Mouse (Mus musculus): Measurements from ENCODE around the gene Sprr2j-ps. TPM values are rescaled to one million over a fixed set of nuclear protein-coding genes. Genes with fewer than 3 reads are reported as not detected.

The Sprr2j-ps gene
- polyA plus RNA-seq, 1 experiment from 2014 or later, result not detected

DNA sequence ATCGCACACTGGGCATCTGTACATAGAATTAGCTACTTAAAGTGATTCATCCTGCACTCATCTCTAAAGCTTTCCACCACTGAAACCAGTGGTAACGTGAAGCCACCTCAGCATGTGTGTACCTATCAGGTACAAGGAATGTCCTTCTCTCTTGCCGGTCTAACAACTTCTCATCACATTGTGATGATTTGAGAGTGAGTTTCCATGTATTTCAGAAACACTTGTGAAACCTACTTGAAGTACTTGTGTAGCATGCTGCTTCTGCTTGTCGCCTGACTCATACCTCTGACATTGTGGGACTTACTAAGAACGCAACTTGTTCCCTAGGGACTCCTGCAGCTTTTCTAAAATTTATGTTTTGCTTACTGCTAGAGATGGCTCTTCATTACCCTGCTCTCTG is 37.3 kb downstream of the Sprr2j-ps start:
- 62% methylated on average over 5 of the region's 5 CpGs for WGBS
- Histone ChIP-seq H3K4me2 (ENCODE audit: low read depth, low read length) (no peak overlapping the region), H3K27me3 (ENCODE audit: control insufficient read depth, insufficient read depth, low read depth, low read length) (no peaks in the 10 kb centered on the region), H3K36me3 (ENCODE audit: control insufficient read depth, insufficient read depth, low read length) (no peaks in the 10 kb centered on the region), H3K9me3 (ENCODE audit: control insufficient read depth, low read length) (no peaks in the 10 kb centered on the region), H3K9ac (ENCODE audit: low read length) (no peak overlapping the region), H3K27ac (ENCODE audit: low read length) (no peak overlapping the region), H3K4me1 (replicated peaks; ENCODE audit: control insufficient read depth, insufficient read depth, low read length) (no peaks in the 10 kb centered on the region), H3K4me3 (ENCODE audit: low read length) (no peak overlapping the region)
- no peak for ATAC-seq (ENCODE audit: low read depth)

DNA sequence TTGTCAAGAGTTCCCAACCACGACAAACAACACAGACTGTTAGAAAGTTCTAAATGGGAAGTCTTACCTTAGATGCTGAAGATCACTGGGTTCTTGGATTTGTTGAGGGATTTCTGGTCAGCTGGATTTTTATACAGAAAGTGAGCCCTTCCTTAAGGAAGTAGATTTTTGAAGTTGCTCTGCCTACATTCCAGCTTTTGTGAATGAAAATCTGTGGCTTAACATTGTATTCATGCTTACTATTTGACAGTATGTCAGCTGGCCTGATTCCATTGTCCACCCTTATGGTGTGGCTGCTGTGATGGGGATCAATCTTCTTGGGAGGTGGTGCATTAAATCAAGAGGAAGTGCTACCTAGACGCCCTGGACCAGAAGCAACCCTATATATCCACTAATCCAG is 40.7 kb downstream of the Sprr2j-ps start, which contains the start of gene Sprr3:
Gene Sprr3, minus strand, starts transcription at position 101 of the 400 bp plus-strand sequence.
- Histone ChIP-seq H3K4me1 (replicated peaks; ENCODE audit: control insufficient read depth, insufficient read depth, low read length) (no peaks in the 10 kb centered on the region), H3K4me2 (ENCODE audit: low read depth, low read length) (no peak within 1 kb of the TSS), H3K27ac (ENCODE audit: low read length) (no peak within 1 kb of the TSS), H3K9me3 (ENCODE audit: control insufficient read depth, low read length) (no peaks in the 10 kb centered on the region), H3K36me3 (ENCODE audit: control insufficient read depth, insufficient read depth, low read length) (no peaks in the 10 kb centered on the region), H3K4me3 (ENCODE audit: low read length) (no peak within 1 kb of the TSS), H3K27me3 (ENCODE audit: control insufficient read depth, insufficient read depth, low read depth, low read length) (no peaks in the 10 kb centered on the region), H3K9ac (ENCODE audit: low read length) (no peak within 1 kb of the TSS)
- WGBS, result 56% methylated on average over 2 of the region's 2 CpGs
- no peak for ATAC-seq (ENCODE audit: low read depth)

DNA sequence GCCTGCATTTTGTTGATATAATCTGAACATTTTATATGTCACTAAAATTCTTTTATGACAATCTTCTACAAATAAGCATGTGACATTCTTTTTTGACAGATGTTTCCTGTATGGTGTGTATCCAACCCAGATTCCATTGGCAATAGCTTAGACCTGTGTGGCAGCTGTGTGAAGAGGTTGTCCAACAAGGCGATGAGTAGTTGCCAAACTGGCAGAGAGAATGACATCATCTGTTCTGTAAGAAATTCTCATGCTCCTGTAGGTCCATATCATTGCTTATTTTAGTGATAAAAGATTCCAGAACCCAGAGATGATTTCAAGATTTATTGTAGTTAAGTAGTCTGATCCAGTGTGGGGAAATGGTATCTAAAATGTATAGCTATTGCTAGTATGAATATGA is 48.7 kb downstream of the Sprr2j-ps start:
- no peaks in the 10 kb centered on the region for H3K36me3 ChIP-seq (ENCODE audit: control insufficient read depth, insufficient read depth, low read length)
- H3K9ac ChIP-seq (ENCODE audit: low read length), result no peak overlapping the region
- no peak for ATAC-seq (ENCODE audit: low read depth)
- H3K9me3 ChIP-seq (ENCODE audit: control insufficient read depth, low read length), result no peaks in the 10 kb centered on the region
- no peak overlapping the region for H3K27ac ChIP-seq (ENCODE audit: low read length)
- H3K4me1 ChIP-seq (replicated peaks; ENCODE audit: control insufficient read depth, insufficient read depth, low read length), result no peaks in the 10 kb centered on the region
- H3K4me3 ChIP-seq (ENCODE audit: low read length), result no peak overlapping the region
- 68% methylated on average over 1 of the region's 1 CpGs for WGBS
- no peaks in the 10 kb centered on the region for H3K27me3 ChIP-seq (ENCODE audit: control insufficient read depth, insufficient read depth, low read depth, low read length)
- H3K4me2 ChIP-seq (ENCODE audit: low read depth, low read length), result no peak overlapping the region

DNA sequence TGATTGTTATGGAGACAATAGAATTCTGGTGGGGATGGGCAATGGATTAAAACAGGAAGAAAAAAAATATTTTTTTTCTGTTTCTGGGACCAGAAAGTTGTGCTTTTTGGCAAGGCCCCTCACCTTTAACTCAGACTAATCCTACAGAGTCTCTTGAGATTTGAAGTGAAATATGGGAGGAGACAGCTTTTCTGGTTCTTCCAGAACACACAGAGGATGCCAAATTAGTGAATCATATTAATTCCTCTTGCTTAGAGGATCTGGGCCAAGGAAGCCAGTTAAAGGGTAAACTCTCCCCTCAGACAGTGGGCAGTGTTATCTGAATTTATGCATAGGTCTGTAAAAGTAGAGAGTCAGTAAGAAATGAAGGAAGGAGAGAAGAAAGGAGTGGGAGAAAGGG is 49.5 kb downstream of the Sprr2j-ps start:
- Histone ChIP-seq H3K4me1 (replicated peaks; ENCODE audit: control insufficient read depth, insufficient read depth, low read length) (no peaks in the 10 kb centered on the region), H3K9me3 (ENCODE audit: control insufficient read depth, low read length) (no peaks in the 10 kb centered on the region), H3K4me2 (ENCODE audit: low read depth, low read length) (no peak overlapping the region), H3K9ac (ENCODE audit: low read length) (no peak overlapping the region), H3K36me3 (ENCODE audit: control insufficient read depth, insufficient read depth, low read length) (no peaks in the 10 kb centered on the region), H3K27me3 (ENCODE audit: control insufficient read depth, insufficient read depth, low read depth, low read length) (no peaks in the 10 kb centered on the region), H3K27ac (ENCODE audit: low read length) (no peak overlapping the region), H3K4me3 (ENCODE audit: low read length) (no peak overlapping the region)
- no peak for ATAC-seq (ENCODE audit: low read depth)

Other genes starting within 250 kb of the Sprr2j-ps start
- 0.29 TPM in 1 of 2 replicates, not detected in the other for gene Sprr2a1, start 202.3 kb upstream of the Sprr2j-ps start, polyA plus RNA-seq (2015; fragmentation: Nextera tagmentation; extraction: Ambion mirVana)
- gene Sprr2a2, start 202.2 kb upstream of the Sprr2j-ps start, polyA plus RNA-seq (2015; fragmentation: Nextera tagmentation; extraction: Ambion mirVana), result 3.2 and 14.3 TPM in 2 replicates
- 0.34 and 0.84 TPM in 2 replicates for gene Sprr2a3, start 132.7 kb upstream of the Sprr2j-ps start, polyA plus RNA-seq (2015; fragmentation: Nextera tagmentation; extraction: Ambion mirVana)
- gene Sprr2b, start 101.5 kb upstream of the Sprr2j-ps start, polyA plus RNA-seq (2015; fragmentation: Nextera tagmentation; extraction: Ambion mirVana), result not detected in 2 replicates
- gene Sprr2d, start 78.9 kb upstream of the Sprr2j-ps start, polyA plus RNA-seq (2015; fragmentation: Nextera tagmentation; extraction: Ambion mirVana), result not detected in 2 replicates
- gene Sprr2e, start 65.9 kb upstream of the Sprr2j-ps start, polyA plus RNA-seq (2015; fragmentation: Nextera tagmentation; extraction: Ambion mirVana), result not detected in 2 replicates
- gene Sprr2f, start 52.9 kb upstream of the Sprr2j-ps start, polyA plus RNA-seq (2015; fragmentation: Nextera tagmentation; extraction: Ambion mirVana), result not detected in 2 replicates
- gene Sprr2h, start 32.4 kb upstream of the Sprr2j-ps start, polyA plus RNA-seq (2015; fragmentation: Nextera tagmentation; extraction: Ambion mirVana), result not detected in 2 replicates
- gene Sprr2i, start 10.1 kb upstream of the Sprr2j-ps start, polyA plus RNA-seq (2015; fragmentation: Nextera tagmentation; extraction: Ambion mirVana), result not detected in 2 replicates
- gene Gm9774, start 11.3 kb downstream of the Sprr2j-ps start, polyA plus RNA-seq (2015; fragmentation: Nextera tagmentation; extraction: Ambion mirVana), result 7.8 and 10.3 TPM in 2 replicates
- gene Sprr2k, start 14.5 kb downstream of the Sprr2j-ps start, polyA plus RNA-seq (2015; fragmentation: Nextera tagmentation; extraction: Ambion mirVana), result not detected in 2 replicates
- gene Sprr1b, start 20.7 kb downstream of the Sprr2j-ps start, polyA plus RNA-seq (2015; fragmentation: Nextera tagmentation; extraction: Ambion mirVana), result 0.79 TPM in 1 of 2 replicates, not detected in the other
- not detected in 2 replicates for gene Sprr3, start 40.6 kb downstream of the Sprr2j-ps start, polyA plus RNA-seq (2015; fragmentation: Nextera tagmentation; extraction: Ambion mirVana)
- 0.97 and 2.8 TPM in 2 replicates for gene Sprr1a, start 67.8 kb downstream of the Sprr2j-ps start, polyA plus RNA-seq (2015; fragmentation: Nextera tagmentation; extraction: Ambion mirVana)
- not detected in 2 replicates for gene Sprr4, start 82.4 kb downstream of the Sprr2j-ps start, polyA plus RNA-seq (2015; fragmentation: Nextera tagmentation; extraction: Ambion mirVana)
- not detected in 2 replicates for gene 2310046K23Rik, start 116.4 kb downstream of the Sprr2j-ps start, polyA plus RNA-seq (2015; fragmentation: Nextera tagmentation; extraction: Ambion mirVana)
- gene Ivl, start 155.7 kb downstream of the Sprr2j-ps start, polyA plus RNA-seq (2015; fragmentation: Nextera tagmentation; extraction: Ambion mirVana), result 0.64 TPM in 1 of 2 replicates, not detected in the other
- gene Smcp, start 170.9 kb downstream of the Sprr2j-ps start, polyA plus RNA-seq (2015; fragmentation: Nextera tagmentation; extraction: Ambion mirVana), result not detected in 2 replicates
- not detected in 2 replicates for gene 2210017I01Rik, start 189.4 kb downstream of the Sprr2j-ps start, polyA plus RNA-seq (2015; fragmentation: Nextera tagmentation; extraction: Ambion mirVana)
- gene Lce6a, start 203.6 kb downstream of the Sprr2j-ps start, polyA plus RNA-seq (2015; fragmentation: Nextera tagmentation; extraction: Ambion mirVana), result not detected in 2 replicates
- 0.31 TPM in 1 of 2 replicates, not detected in the other for gene Lce1a1, start 230.2 kb downstream of the Sprr2j-ps start, polyA plus RNA-seq (2015; fragmentation: Nextera tagmentation; extraction: Ambion mirVana)
- gene Lce1b, start 238.8 kb downstream of the Sprr2j-ps start, polyA plus RNA-seq (2015; fragmentation: Nextera tagmentation; extraction: Ambion mirVana), result not detected in 2 replicates

All from lung, embryonic 16.5 days (tissue).